Mouse (Mus musculus) heart, postnatal 10 days (tissue): ENCODE results near the gene Tmem106a. TPM values are rescaled to one million over a fixed set of nuclear protein-coding genes. Genes with fewer than 3 reads are reported as not detected.
"Not testable (repeated sequence)": the region's sequence is repeated elsewhere in the genome, so short reads cannot be mapped to it uniquely, and the experiment has no call there.

Experiments
- DNase-seq, 2 experiments: peaks; one replicate each; pipeline ENCODE4 v3.0.0; 2021
- intact Hi-C: fragments of 180-260 bp; cut with DNase I; formaldehyde crosslinking; loops from one replicate; pipeline ENCODE4 v1.15.1; 2025
- total RNA-seq, 2 experiments: library from RNA; stranded (reverse); gene quantifications; 2 replicates each; pipeline ENCODE4 v1.2.3; 2021

Tmem106a gene
- total RNA-seq: 1 to 10 TPM; 3.1 to 4.2 TPM

- intact Hi-C loops: no loop called here
- peak; percentile 67 to 69 for DNase-seq
Measured at GRCm38 (mm10) chr11:101582054-101583035, at the start of gene Tmem106a. Gene Tmem106a, plus strand, starts transcription at chr11:101582242.

- DNase-seq: no peak
- intact Hi-C loops: no loop called here
Measured at GRCm38 (mm10) chr11:101543533-101543932, 38.5 kb upstream of the Tmem106a start.

GRCm38 (mm10) chr11:101544132-101544531 is 37.9 kb upstream of the Tmem106a start:
- intact Hi-C loops: no loop called here
- no peak for DNase-seq

- DNase-seq: no peak
- intact Hi-C loops: no loop called here
Measured at GRCm38 (mm10) chr11:101548526-101548925, 33.5 kb upstream of the Tmem106a start.

DNA sequence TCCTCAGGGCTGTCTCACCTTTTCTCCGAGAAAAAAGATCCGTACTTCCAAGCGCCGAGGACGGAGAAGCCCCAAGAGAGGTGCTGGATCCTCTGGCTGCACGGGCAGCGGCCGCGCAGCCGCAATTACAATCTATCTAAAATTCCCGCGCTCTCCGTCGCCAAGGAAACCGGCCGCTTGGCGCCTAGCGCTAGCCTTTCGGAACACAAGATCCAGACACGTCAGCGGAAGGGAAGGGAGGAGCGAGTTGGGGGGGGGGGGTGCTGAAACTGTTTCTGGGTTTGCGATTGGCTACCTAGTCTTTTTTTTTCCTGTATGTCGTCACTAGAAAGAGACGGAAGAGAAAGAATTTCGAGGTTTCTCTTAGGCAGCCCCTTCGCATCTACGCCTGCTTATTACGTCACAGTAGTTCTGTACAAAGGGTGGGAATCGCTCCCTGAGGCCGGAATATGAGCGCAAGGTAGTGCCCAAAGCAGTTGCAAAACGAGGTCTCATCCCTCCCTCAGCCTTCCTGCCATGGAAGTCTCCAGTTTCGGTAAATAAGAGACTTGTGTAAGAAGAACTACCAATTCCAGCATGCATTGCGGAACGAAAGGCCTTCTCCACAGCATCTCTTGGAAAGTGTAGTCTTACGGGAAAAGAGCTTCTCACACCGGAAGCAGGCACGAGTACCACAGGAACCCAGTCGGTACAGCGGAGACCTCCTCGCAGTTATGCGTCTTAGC is 30.1 kb upstream of the Tmem106a start, which contains the start of the genes Brca1 and Nbr1:
Gene Brca1 (minus strand): TSS at position 205 of the 725 bp plus-strand sequence.
Gene Nbr1 (plus strand): TSS at position 399 of the 725 bp plus-strand sequence.
- DNase-seq: peak; percentile 94 to 95

DNA sequence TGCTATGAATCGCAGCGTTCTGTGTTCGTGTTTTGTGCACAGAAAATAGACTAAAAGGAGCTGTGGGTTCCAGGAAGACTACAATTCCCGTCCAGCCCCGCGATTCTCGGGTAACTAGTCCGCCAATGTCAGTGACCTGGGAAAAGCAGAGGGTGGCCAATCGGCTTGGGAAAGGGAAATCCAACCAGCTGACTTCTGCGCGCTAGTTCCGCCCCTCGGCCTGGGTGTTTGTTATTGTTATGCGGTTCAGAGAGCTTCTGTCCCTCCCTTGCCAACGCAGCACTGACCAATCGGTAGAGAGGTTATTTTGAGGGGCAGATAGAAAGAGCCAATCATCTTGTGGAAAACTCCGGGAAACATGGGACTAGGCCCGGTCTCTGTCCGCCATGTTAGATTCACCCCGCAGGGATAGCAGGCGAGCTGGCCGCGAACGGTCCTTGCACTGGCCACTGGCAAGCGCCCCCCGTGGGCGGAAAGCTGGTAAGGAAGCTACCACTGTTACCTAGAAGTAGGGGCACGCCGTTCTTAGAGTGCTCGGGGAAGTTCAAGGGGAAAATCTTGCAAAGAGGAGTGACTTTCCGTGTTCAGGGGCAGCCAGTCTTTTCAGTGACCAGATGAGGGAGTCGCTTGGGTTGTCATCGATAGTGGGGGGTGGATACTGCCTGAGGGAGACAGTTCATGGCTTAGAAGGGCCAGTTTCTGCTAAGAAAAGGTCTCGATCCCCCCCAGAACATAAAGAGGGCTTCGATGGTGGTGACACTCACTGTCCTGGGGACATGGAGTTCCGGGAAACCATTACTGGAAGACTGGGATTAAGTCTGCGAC is 29.4 kb upstream of the Tmem106a start:
- intact Hi-C loops: loop anchor here (5.0 kb wide), 1 partner anchor 85 kb away; the partner anchor contains the start of gene Vat1
- peak; percentile 98 to 99 for DNase-seq

More for the DNA sequence above, 30.1 kb upstream of the Tmem106a start, which contains the start of the genes Brca1 and Nbr1:
- intact Hi-C loops: loop anchor here (5.0 kb wide), 1 partner anchor 85 kb away; the partner anchor contains the start of gene Vat1

DNA sequence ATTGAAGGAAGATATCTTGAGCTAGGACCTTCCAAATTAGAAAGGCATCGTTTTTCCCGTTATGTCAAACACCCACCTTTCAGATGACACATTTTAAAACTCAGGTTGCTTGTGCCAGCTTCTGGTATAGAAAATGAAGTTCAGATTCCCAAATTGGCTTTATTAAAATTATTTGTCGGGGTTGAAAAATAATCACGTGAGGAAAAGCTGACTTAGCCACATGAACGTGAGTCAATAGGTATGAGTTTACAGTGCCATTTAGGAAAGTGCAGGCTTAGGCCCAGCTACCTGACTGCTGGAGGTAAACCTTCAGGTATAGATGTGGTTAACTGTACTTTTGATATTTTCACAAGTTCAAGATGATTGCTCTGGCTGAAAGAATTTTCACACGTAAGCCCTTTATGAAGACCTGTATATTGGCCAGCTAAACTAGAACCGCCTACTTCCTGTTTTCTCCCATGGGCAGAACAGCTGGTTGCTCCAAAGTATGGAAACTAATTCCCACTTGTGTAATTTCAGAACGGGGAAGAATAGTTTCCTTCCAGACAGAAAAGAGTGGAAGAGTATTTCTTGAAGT is 28.6 kb upstream of the Tmem106a start:
- peak; percentile 14 to 23 for DNase-seq
- intact Hi-C loops: loop anchor here (5.0 kb wide), 1 partner anchor 86 kb away; the partner anchor contains the start of gene Vat1

GRCm38 (mm10) chr11:101556541-101556940 is 25.5 kb upstream of the Tmem106a start:
- DNase-seq: no peak
- intact Hi-C loops: no loop called here

DNA sequence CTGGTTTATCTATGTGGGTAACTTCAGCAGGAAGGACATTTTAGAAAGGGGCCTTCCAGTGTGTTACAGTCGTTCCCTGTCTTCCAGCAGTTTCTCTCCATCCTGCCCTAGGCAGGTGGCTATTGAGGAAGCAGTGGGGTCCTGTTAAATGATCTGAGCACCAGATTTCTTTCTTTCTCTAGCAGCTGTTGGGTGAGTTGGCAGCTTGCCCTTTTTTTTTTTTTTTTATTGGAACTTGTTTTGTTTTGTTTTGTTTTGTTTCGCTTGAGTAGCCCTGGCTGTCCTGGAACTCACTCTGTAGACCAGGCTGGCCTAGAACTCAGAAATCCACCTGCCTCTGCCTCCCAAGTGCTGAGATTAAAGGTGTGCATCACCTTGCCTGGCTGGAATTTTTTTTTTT is 25.1 kb upstream of the Tmem106a start:
- DNase-seq: no peak
- intact Hi-C loops: no loop called here

- intact Hi-C loops: no loop called here
- peak; percentile 38 to 67 for DNase-seq
Measured at GRCm38 (mm10) chr11:101562391-101562790, 19.7 kb upstream of the Tmem106a start.

- intact Hi-C loops: no loop called here
- no peak for DNase-seq
Measured at GRCm38 (mm10) chr11:101568421-101568820, 13.6 kb upstream of the Tmem106a start.

GRCm38 (mm10) chr11:101576116-101576515 is 5.9 kb upstream of the Tmem106a start:
- intact Hi-C loops: loop anchor here (10.0 kb wide), 1 partner anchor 551 kb away; no protein-coding TSS in a partner anchor
- no peak for DNase-seq

- intact Hi-C loops: no loop called here
- DNase-seq: no peak
Measured at GRCm38 (mm10) chr11:101581081-101581764, 819 bp upstream of the Tmem106a start.

DNA sequence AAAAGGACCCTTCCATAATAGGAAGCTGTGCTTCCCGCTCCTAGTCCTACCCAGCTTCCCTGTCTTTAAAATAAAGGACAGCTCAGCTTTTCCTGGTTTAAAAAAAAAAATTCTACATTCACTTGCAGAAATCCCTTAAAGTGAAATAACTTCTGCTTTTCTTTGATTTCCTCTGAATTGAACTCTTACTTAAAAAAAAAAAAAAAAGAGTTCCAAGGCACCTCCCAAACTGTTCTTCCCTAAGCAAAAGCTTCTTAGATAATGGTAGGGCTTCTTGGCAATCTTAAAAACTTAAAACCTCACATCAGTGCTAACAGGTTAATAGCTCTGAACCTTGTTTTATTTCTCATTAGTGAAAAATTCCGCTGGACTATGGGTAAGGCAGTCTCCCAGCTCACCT is 1.2 kb downstream of the Tmem106a start:
- intact Hi-C loops: no loop called here
- DNase-seq: no peak

- DNase-seq, intact Hi-C loops: not testable (repeated sequence)
Measured at GRCm38 (mm10) chr11:101585031-101585430, 3.0 kb downstream of the Tmem106a start.

DNA sequence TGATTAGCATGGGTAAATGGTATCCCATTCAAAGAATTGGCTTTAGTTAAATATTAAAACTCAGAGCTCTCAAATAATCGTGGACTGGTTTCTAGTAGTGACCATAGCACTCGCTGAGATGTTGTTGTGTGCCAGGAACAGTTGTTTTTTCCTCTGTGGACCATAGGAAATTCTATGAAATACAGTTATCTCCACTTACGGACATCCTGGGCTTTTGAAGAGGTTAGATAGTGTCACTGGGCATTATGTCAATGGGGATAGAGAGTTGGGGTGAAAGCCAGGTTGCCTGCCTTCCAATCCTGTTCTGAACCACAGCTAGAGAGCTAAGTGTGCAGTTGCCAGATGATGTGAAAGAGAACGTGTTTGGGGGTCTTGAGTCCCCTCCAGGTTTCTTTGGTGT is 3.8 kb downstream of the Tmem106a start:
- no peak for DNase-seq
- intact Hi-C loops: no loop called here

DNA sequence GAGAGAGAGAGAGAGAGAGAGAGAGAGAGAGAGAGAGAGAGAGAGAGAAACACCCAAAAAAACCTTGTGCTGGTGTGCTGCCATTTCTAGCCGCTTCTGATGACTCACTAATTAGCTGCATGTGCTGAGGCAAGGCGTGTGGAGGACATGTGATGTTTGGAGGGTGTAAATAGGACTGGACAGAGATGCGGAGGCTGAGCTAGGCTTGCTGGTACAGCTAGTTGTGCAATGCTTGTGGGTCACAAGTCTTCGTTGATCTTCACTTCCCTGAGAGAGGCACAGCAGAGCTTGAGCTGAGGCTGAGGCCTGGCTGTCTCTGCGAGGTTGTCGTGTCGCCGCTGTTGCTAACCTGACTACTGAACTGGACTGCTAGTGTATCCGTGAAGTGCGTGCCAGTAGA is 5.6 kb downstream of the Tmem106a start:
- DNase-seq: no peak
- intact Hi-C loops: no loop called here

DNA sequence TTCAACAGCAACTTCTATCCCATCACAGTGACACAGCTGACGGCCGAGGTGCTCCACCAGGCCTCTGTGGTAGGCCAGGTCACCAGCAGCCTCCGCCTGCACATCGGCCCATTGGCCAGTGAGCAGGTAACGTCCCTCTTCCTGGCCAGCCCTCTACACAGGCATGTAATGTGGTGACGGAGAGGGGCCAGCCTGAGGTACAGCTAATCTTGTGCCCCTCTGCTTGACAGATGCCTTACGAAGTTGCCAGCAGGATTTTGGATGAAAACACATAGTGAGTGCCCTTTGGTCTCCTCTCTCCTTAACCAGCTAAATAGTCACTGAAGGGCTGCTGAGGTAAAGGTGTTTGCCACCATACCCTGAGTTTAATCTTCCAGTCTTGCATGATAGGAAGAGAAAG is 6.8 kb downstream of the Tmem106a start:
- intact Hi-C loops: no loop called here
- no peak for DNase-seq

- intact Hi-C loops: no loop called here
- peak; percentile 59 to 79 for DNase-seq
Measured at GRCm38 (mm10) chr11:101589444-101589843, 7.4 kb downstream of the Tmem106a start.
